Mouse (Mus musculus): ENCODE results near the gene Gm21454. TPM values are rescaled to one million over a fixed set of nuclear protein-coding genes. Genes with fewer than 3 reads are reported as not detected.
"Not testable (repeated sequence)": the region's sequence is repeated elsewhere in the genome, so short reads cannot be mapped to it uniquely, and the experiment has no call there.

Gm21454 gene
- total RNA-seq (2021): not detected
- long read RNA-seq, experiment 1: 0 reads
- long read RNA-seq, experiment 2: 0 reads

GRCm38 (mm10) chrY:13252091-13252490 lies at the start of gene Gm21454, which contains the start of gene Gm21440:
Gm21454 (plus strand) TSS chrY:13252442.
Gm21440 (plus strand) TSS chrY:13252391.
- DNase-seq (ENCODE audit: extremely low spot score in 1 of 2, low spot score in 2 of 2); H3K27ac ChIP-seq; H3K4me3 ChIP-seq; intact Hi-C loops (cut with DNase I): not testable (repeated sequence)

- intact Hi-C loops (cut with DNase I); H3K4me3 ChIP-seq; H3K27ac ChIP-seq; DNase-seq (ENCODE audit: extremely low spot score in 1 of 2, low spot score in 2 of 2): not testable (repeated sequence)
Measured at GRCm38 (mm10) chrY:13223828-13224227, 28.4 kb upstream of the Gm21454 start, which contains the start of gene Gm21828. Gm21828 (minus strand) TSS chrY:13223928.

- H3K4me3 ChIP-seq; H3K27ac ChIP-seq; DNase-seq (ENCODE audit: extremely low spot score in 1 of 2, low spot score in 2 of 2); intact Hi-C loops (cut with DNase I): not testable (repeated sequence)
Measured at GRCm38 (mm10) chrY:13348963-13349362, 96.7 kb downstream of the Gm21454 start, which contains the start of gene Gm21725. Gm21725 (minus strand) TSS chrY:13349063.

Other genes starting within 250 kb of the Gm21454 start
- not detected for gene Gm20807, start 209.6 kb upstream of the Gm21454 start, total RNA-seq (2021)
- not detected for gene Gm21891, start 119.0 kb upstream of the Gm21454 start, total RNA-seq (2021)
- not detected for gene Gm21425, start 90.5 kb upstream of the Gm21454 start, total RNA-seq (2021)
- gene Gm21828, start 28.5 kb upstream of the Gm21454 start, total RNA-seq (2021): not detected
- gene Gm21440, start 51 bp upstream of the Gm21454 start, total RNA-seq (2021): not detected
- gene Gm21725, start 96.6 kb downstream of the Gm21454 start, total RNA-seq (2021): not detected
- not detected for gene Gm21866, start 213.1 kb downstream of the Gm21454 start, total RNA-seq (2021)
- not detected for gene Gm20773, start 241.6 kb downstream of the Gm21454 start, total RNA-seq (2021)